17 mouse cellular contexts compared by ENCODE assay signal in genomic region chr15:93494700-93495099, GRCm38 (mm10).
DNase-seq lines count a peak whose midpoint lies in the region; TF ChIP-seq lines count a peak whose summit lies in the region.
"Had no signal": no experiment of that assay in that cellular context is flagged by ENCODE, and none has a peak within 500 bp of the region (broad histone marks: within the 10 kb centered on the region; RNA-seq: fewer than 3 reads in every experiment).

No protein-coding gene starts in this region.

- H3K4me3 ChIP-seq in heart, adult 2 months: no peak overlapping the region
- no peak overlapping the region for H3K4me3 ChIP-seq in left cerebral cortex, adult 2 months
- no peak overlapping the region for H3K4me3 ChIP-seq in brown adipose tissue, adult 24 weeks (ENCODE audit: insufficient read depth, low read depth, low read length)
- H3K4me3 ChIP-seq in cortical plate, adult 2 months (ENCODE audit: insufficient read depth, low read length): no peak overlapping the region
- H3K4me3 ChIP-seq: forebrain, embryonic 10.5 days; heart, embryonic 13.5 days; midbrain, embryonic 12.5 days had no signal

- H3K27ac ChIP-seq in heart, adult 2 months: peak overlapping the region; percentile 51
- peak overlapping the region; percentile 34 for H3K27ac ChIP-seq in left cerebral cortex, adult 2 months
- peak overlapping the region; percentile 53 for H3K27ac ChIP-seq in brown adipose tissue, adult 24 weeks (replicated peaks; ENCODE audit: low read depth, low read length)
- H3K27ac ChIP-seq in cortical plate, adult 2 months (ENCODE audit: insufficient read depth, low read length): peak overlapping the region; percentile 1; the same call in 1 of the 2 replicates
- H3K27ac ChIP-seq: forebrain, embryonic 10.5 days; heart, embryonic 13.5 days; hindbrain, embryonic 14.5 days; midbrain, embryonic 12.5 days had no signal

- no peaks in the 10 kb centered on the region for H3K79me2 ChIP-seq in heart, adult 2 months (replicated peaks; ENCODE audit: control insufficient read depth, insufficient read depth, low read length)

- H3K4me1 ChIP-seq in heart, adult 2 months (ENCODE audit: control insufficient read depth, insufficient read depth, low read length): peaks cover 7% of the 10 kb centered on the region
- H3K4me1 ChIP-seq in brown adipose tissue, adult 24 weeks (ENCODE audit: control insufficient read depth, insufficient read depth, insufficient read length, low read length): peaks cover 7% of the 10 kb centered on the region; the same call in 1 of the 2 replicates
- no peaks in the 10 kb centered on the region for H3K4me1 ChIP-seq in cortical plate, adult 2 months (ENCODE audit: control insufficient read depth, insufficient read depth, low read length)
- H3K4me1 ChIP-seq: forebrain, embryonic 10.5 days; heart, embryonic 13.5 days; midbrain, embryonic 12.5 days had no signal

- H3K9ac ChIP-seq in heart, adult 2 months (ENCODE audit: low read depth, low read length): no peak overlapping the region
- H3K9ac ChIP-seq: heart, embryonic 13.5 days; hindbrain, embryonic 14.5 days; midbrain, embryonic 12.5 days had no signal

- no peaks in the 10 kb centered on the region for H3K36me3 ChIP-seq in heart, adult 2 months (ENCODE audit: control insufficient read depth, insufficient read depth, low read length)

- no peak for TF ChIP-seq POLR2A in heart, adult 2 months (IDR thresholded peaks at IDR 0.05; ENCODE audit: insufficient read depth, low read depth, low read length)
- no peak for TF ChIP-seq POLR2A in cortical plate, adult 2 months (IDR thresholded peaks at IDR 0.05; ENCODE audit: extremely low read depth, insufficient read depth, low read length)

- TF ChIP-seq CTCF in heart, adult 2 months (IDR thresholded peaks at IDR 0.05): peak; percentile 60
- TF ChIP-seq CTCF in left cerebral cortex, adult 2 months (IDR thresholded peaks at IDR 0.05): peak; percentile 31
- no peak for TF ChIP-seq CTCF in cortical plate, adult 2 months (IDR thresholded peaks at IDR 0.05; ENCODE audit: extremely low read depth, insufficient read depth, low read length)

- intact Hi-C loops in heart, adult 2 months (cut with DNase I): loop anchor here (5.0 kb wide), 1 partner anchor 83 kb away; no protein-coding TSS in a partner anchor
- intact Hi-C loops in heart, postnatal 36 days (cut with DNase I): no loop called here
- intact Hi-C loops in left cerebral cortex, adult 2 months (cut with DNase I): no loop called here
- intact Hi-C loops in left cerebral cortex, postnatal 10 days (cut with DNase I): no loop called here

- no peak for TF ChIP-seq EP300 in heart, adult 2 months (IDR thresholded peaks at IDR 0.05; ENCODE audit: insufficient read depth, low read depth, low read length)

- WGBS in heart, adult 2 months: 54% methylated on average over 7 of the region's 7 CpGs

- peak in 1 of 2 experiments; percentile 31 for DNase-seq in heart, adult 2 months
- DNase-seq in heart, postnatal 36 days: no peak
- DNase-seq in left cerebral cortex, adult 2 months (ENCODE audit: extremely low spot score in 1 of 2, low spot score in 2 of 2): no peak
- no peak for DNase-seq in left cerebral cortex, postnatal 10 days (ENCODE audit: extremely low spot score in 1 of 2, low spot score in 2 of 2)
- no peak for DNase-seq in adrenal gland, adult 18-20 months (ENCODE audit: low spot score in 2 of 2)
- DNase-seq: adrenal gland, adult 8-10 months; cerebellum, adult 8-10 months; gastrocnemius, postnatal 14 days; heart, postnatal 4 days; thymus, adult 18-20 months; thymus, postnatal 4 days had no signal

- H3K27me3 ChIP-seq in heart, adult 2 months (ENCODE audit: control insufficient read depth, insufficient read depth, low read length): no peaks in the 10 kb centered on the region
- H3K27me3 ChIP-seq: heart, embryonic 13.5 days; midbrain, embryonic 12.5 days had no signal

Comparison
In these comparisons a context has a peak if more than half of its experiments do, and no peak if none do; other contexts are left out.
1. H3K27ac ChIP-seq: peak in every context shown above with its lines; median percentile 53 in brown adipose tissue, adult 24 weeks; 51 in heart, adult 2 months; 34 in left cerebral cortex, adult 2 months; 1 in cortical plate, adult 2 months.